ENCODE assay signal across 26 mouse cellular contexts in genomic region chr7:30380061-30380460, GRCm38 (mm10). TPM values are rescaled to one million over a fixed set of nuclear protein-coding genes. Genes with fewer than 3 reads are reported as not detected.
A peak's percentile ranks its signal among the peaks of the same experiment; 100 is the strongest.
DNase-seq lines count a peak whose midpoint lies in the region; ATAC-seq and TF ChIP-seq lines count a peak whose summit lies in the region.
"Had no signal": no experiment of that assay in that cellular context is flagged by ENCODE, and none has a peak within 500 bp of the region (broad histone marks: within the 10 kb centered on the region; RNA-seq: fewer than 3 reads in every experiment).

No protein-coding gene starts in this region.

- no peak for TF ChIP-seq POLR2A in small intestine, adult 2 months (IDR thresholded peaks at IDR 0.05; ENCODE audit: low read depth, low read length)

- DNase-seq in midbrain, embryonic 11.5 days (ENCODE audit: low spot score, missing footprints), result peak; percentile 71
- no peak for DNase-seq in cerebellum, adult 9-11 months
- DNase-seq in lung, postnatal 14 days, result no peak
- DNase-seq: adrenal gland, postnatal 10 days; adrenal gland, postnatal 25 days; B cell, adult 2 months; cerebellum, adult 11 months; cerebellum, adult 18-20 months; cerebellum, adult 8-10 months; cerebellum, postnatal 10 days; cerebellum, postnatal 25 days had no signal

- no peak overlapping the region for H3K4me3 ChIP-seq in midbrain, embryonic 11.5 days (ENCODE audit: low read depth, low read length)
- no peak overlapping the region for H3K4me3 ChIP-seq in midbrain, embryonic 16.5 days (ENCODE audit: low read depth, low read length)
- H3K4me3 ChIP-seq in intestine, embryonic 15.5 days (replicated peaks), result no peak overlapping the region
- H3K4me3 ChIP-seq in intestine, postnatal 0 days (ENCODE audit: low read depth, low read length), result no peak overlapping the region
- no peak overlapping the region for H3K4me3 ChIP-seq in small intestine, adult 2 months (ENCODE audit: low read depth, low read length)
- no peak overlapping the region for H3K4me3 ChIP-seq in heart, embryonic 12.5 days
- H3K4me3 ChIP-seq: embryonic facial prominence, embryonic 10.5 days; embryonic facial prominence, embryonic 12.5 days; forebrain, embryonic 10.5 days; forebrain, embryonic 12.5 days had no signal

- H3K9me3 ChIP-seq in midbrain, embryonic 11.5 days (ENCODE audit: control insufficient read depth, low read length), result no peaks in the 10 kb centered on the region
- H3K9me3 ChIP-seq in midbrain, embryonic 16.5 days (replicated peaks; ENCODE audit: control insufficient read depth, low read length, poor library complexity, severe bottlenecking), result no peaks in the 10 kb centered on the region
- H3K9me3 ChIP-seq in intestine, embryonic 15.5 days, result no peaks in the 10 kb centered on the region
- H3K9me3 ChIP-seq in intestine, postnatal 0 days (ENCODE audit: control insufficient read depth), result no peaks in the 10 kb centered on the region
- H3K9me3 ChIP-seq in heart, embryonic 12.5 days (replicated peaks), result 0 out of 2 replicates have a peak, but pooled peaks cover 2% of the 10 kb centered on the region
- H3K9me3 ChIP-seq: embryonic facial prominence, embryonic 10.5 days; embryonic facial prominence, embryonic 12.5 days; forebrain, embryonic 10.5 days; forebrain, embryonic 12.5 days; G1E had no signal

- no peak overlapping the region for H3K9ac ChIP-seq in midbrain, embryonic 11.5 days (ENCODE audit: low read length)
- no peak overlapping the region for H3K9ac ChIP-seq in midbrain, embryonic 16.5 days (ENCODE audit: low read depth, low read length)
- no peak overlapping the region for H3K9ac ChIP-seq in intestine, embryonic 15.5 days
- no peak overlapping the region for H3K9ac ChIP-seq in intestine, postnatal 0 days (ENCODE audit: low read depth, low read length)
- H3K9ac ChIP-seq in heart, embryonic 12.5 days, result no peak overlapping the region
- H3K9ac ChIP-seq: embryonic facial prominence, embryonic 12.5 days; forebrain, embryonic 12.5 days had no signal

- ATAC-seq in midbrain, embryonic 11.5 days (ENCODE audit: low FRiP score), result no peak
- ATAC-seq in midbrain, embryonic 16.5 days, result no peak
- peak; percentile 67; the same call in 1 of the 2 replicates for ATAC-seq in intestine, embryonic 15.5 days
- peak; percentile 65 for ATAC-seq in intestine, postnatal 0 days
- no peak for ATAC-seq in heart, embryonic 12.5 days (ENCODE audit: insufficient number of reproducible peaks, low FRiP score)
- ATAC-seq: activated CD4-positive, CD25-positive, alpha-beta regulatory T cell, adult 4 months; CD4-positive, CD25-positive, alpha-beta regulatory T cell, adult 4 months; forebrain, embryonic 14.5 days; forebrain, embryonic 16.5 days; Patski had no signal

- H3K27ac ChIP-seq in midbrain, embryonic 11.5 days (ENCODE audit: low read depth, low read length), result no peak overlapping the region
- H3K27ac ChIP-seq in midbrain, embryonic 16.5 days (ENCODE audit: low read length), result no peak overlapping the region
- no peak overlapping the region for H3K27ac ChIP-seq in intestine, embryonic 15.5 days
- no peak overlapping the region for H3K27ac ChIP-seq in intestine, postnatal 0 days (ENCODE audit: low read depth, low read length)
- H3K27ac ChIP-seq in small intestine, adult 2 months (ENCODE audit: insufficient read depth, low read depth, low read length), result peak overlapping the region; percentile 39
- H3K27ac ChIP-seq in heart, embryonic 12.5 days (ENCODE audit: poor library complexity, severe bottlenecking), result no peak overlapping the region
- H3K27ac ChIP-seq: embryonic facial prominence, embryonic 10.5 days; embryonic facial prominence, embryonic 12.5 days; forebrain, embryonic 10.5 days; forebrain, embryonic 12.5 days had no signal

- no peaks in the 10 kb centered on the region for H3K36me3 ChIP-seq in midbrain, embryonic 11.5 days (ENCODE audit: control insufficient read depth, insufficient read depth, low read length)
- no peaks in the 10 kb centered on the region for H3K36me3 ChIP-seq in midbrain, embryonic 16.5 days (ENCODE audit: control insufficient read depth, insufficient read depth, low read length)
- H3K36me3 ChIP-seq in intestine, embryonic 15.5 days, result no peaks in the 10 kb centered on the region
- no peaks in the 10 kb centered on the region for H3K36me3 ChIP-seq in intestine, postnatal 0 days (ENCODE audit: control insufficient read depth, insufficient read depth)
- H3K36me3 ChIP-seq in small intestine, adult 2 months (ENCODE audit: control insufficient read depth, insufficient read depth, low read length), result no peaks in the 10 kb centered on the region
- no peaks in the 10 kb centered on the region for H3K36me3 ChIP-seq in heart, embryonic 12.5 days
- H3K36me3 ChIP-seq: embryonic facial prominence, embryonic 10.5 days; embryonic facial prominence, embryonic 12.5 days; forebrain, embryonic 10.5 days; forebrain, embryonic 12.5 days; G1E had no signal

- WGBS in midbrain, embryonic 11.5 days, result 67% methylated on average over 5 of the region's 5 CpGs
- 64% methylated on average over 5 of the region's 5 CpGs for WGBS in midbrain, embryonic 16.5 days
- 43% methylated on average over 5 of the region's 5 CpGs for WGBS in intestine, embryonic 15.5 days
- WGBS in intestine, postnatal 0 days, result 31% methylated on average over 5 of the region's 5 CpGs
- WGBS in small intestine, adult 2 months, result 15% methylated on average over 5 of the region's 5 CpGs
- WGBS in heart, embryonic 12.5 days, result 56% methylated on average over 5 of the region's 5 CpGs

- no peak for TF ChIP-seq CTCF in intestine, postnatal 0 days (IDR thresholded peaks at IDR 0.05; ENCODE audit: low read depth)
- no peak for TF ChIP-seq CTCF in small intestine, adult 2 months (IDR thresholded peaks at IDR 0.05; ENCODE audit: extremely low read depth, insufficient read length, insufficient replicate concordance, low read depth, low read length)

- no peak overlapping the region for H3K4me2 ChIP-seq in midbrain, embryonic 11.5 days
- H3K4me2 ChIP-seq in midbrain, embryonic 16.5 days (ENCODE audit: low read length), result no peak overlapping the region
- H3K4me2 ChIP-seq in intestine, embryonic 15.5 days (replicated peaks), result no peak overlapping the region
- H3K4me2 ChIP-seq in intestine, postnatal 0 days (replicated peaks; ENCODE audit: low read depth), result no peak overlapping the region
- no peak overlapping the region for H3K4me2 ChIP-seq in heart, embryonic 12.5 days
- H3K4me2 ChIP-seq: embryonic facial prominence, embryonic 12.5 days; forebrain, embryonic 12.5 days had no signal

- no peaks in the 10 kb centered on the region for H3K4me1 ChIP-seq in midbrain, embryonic 11.5 days (ENCODE audit: control insufficient read depth, insufficient read depth, low read length)
- H3K4me1 ChIP-seq in midbrain, embryonic 16.5 days (ENCODE audit: control insufficient read depth, insufficient read depth, low read length), result no peaks in the 10 kb centered on the region
- H3K4me1 ChIP-seq in intestine, embryonic 15.5 days (replicated peaks), result no peaks in the 10 kb centered on the region
- H3K4me1 ChIP-seq in intestine, postnatal 0 days (replicated peaks; ENCODE audit: control insufficient read depth, insufficient read depth, low read length), result no peaks in the 10 kb centered on the region
- H3K4me1 ChIP-seq in small intestine, adult 2 months (ENCODE audit: control insufficient read depth, insufficient read depth, insufficient read length, low read length), result peaks cover 12% of the 10 kb centered on the region; the same call in 1 of the 2 replicates
- no peaks in the 10 kb centered on the region for H3K4me1 ChIP-seq in heart, embryonic 12.5 days (replicated peaks)
- H3K4me1 ChIP-seq: embryonic facial prominence, embryonic 10.5 days; embryonic facial prominence, embryonic 12.5 days; forebrain, embryonic 10.5 days; forebrain, embryonic 12.5 days had no signal

- no peaks in the 10 kb centered on the region for H3K27me3 ChIP-seq in midbrain, embryonic 11.5 days (ENCODE audit: control insufficient read depth, insufficient read depth, low read length)
- H3K27me3 ChIP-seq in midbrain, embryonic 16.5 days (ENCODE audit: control insufficient read depth, insufficient read depth, low read depth, low read length), result no peaks in the 10 kb centered on the region
- H3K27me3 ChIP-seq in intestine, embryonic 15.5 days (replicated peaks), result no peaks in the 10 kb centered on the region
- H3K27me3 ChIP-seq in intestine, postnatal 0 days (replicated peaks; ENCODE audit: control insufficient read depth, insufficient read depth, low read length), result no peaks in the 10 kb centered on the region
- H3K27me3 ChIP-seq in small intestine, adult 2 months (ENCODE audit: control insufficient read depth, insufficient read depth, low read length), result no peaks in the 10 kb centered on the region
- H3K27me3 ChIP-seq in heart, embryonic 12.5 days (replicated peaks), result 0 out of 2 replicates have a peak, but pooled peaks cover 3% of the 10 kb centered on the region
- H3K27me3 ChIP-seq: embryonic facial prominence, embryonic 12.5 days had no signal

RNA-seq across cellular contexts. Expression of gene Lrfn3, which starts 17.5 kb away (rescaled TPM):
- 5.3 and 5.9 TPM in 2 replicates for polyA plus RNA-seq in midbrain, embryonic 11.5 days (2014; fragmentation: Nextera tagmentation; extraction: Ambion mirVana)
- 15.2 and 15.7 TPM in 2 replicates for polyA plus RNA-seq in midbrain, embryonic 16.5 days (2015; fragmentation: Nextera tagmentation; extraction: Ambion mirVana)
- polyA plus RNA-seq in intestine, embryonic 15.5 days (2015; fragmentation: Nextera tagmentation; extraction: Ambion mirVana), result 2.9 and 3.9 TPM in 2 replicates
- 1.1 and 1.8 TPM in 2 replicates for polyA plus RNA-seq in intestine, postnatal 0 days (2015; fragmentation: Nextera tagmentation; extraction: Ambion mirVana)
- polyA plus RNA-seq in small intestine, adult 2 months (2012; rRNA removed), result 12.7 and 28.1 TPM in 2 replicates
- 2.3 and 2.8 TPM in 2 replicates for polyA plus RNA-seq in heart, embryonic 12.5 days (2016; fragmentation: Nextera tagmentation; extraction: Ambion mirVana)
- polyA plus RNA-seq: activated CD4-positive, CD25-positive, alpha-beta regulatory T cell, adult 4 months; CD4-positive, CD25-positive, alpha-beta regulatory T cell, adult 4 months; G1E had no signal

RNA-seq across cellular contexts. Expression of gene Tyrobp, which starts 33.5 kb away (rescaled TPM):
- polyA plus RNA-seq in midbrain, embryonic 11.5 days (2014; fragmentation: Nextera tagmentation; extraction: Ambion mirVana), result 16.6 and 19.7 TPM in 2 replicates
- 15.3 and 23.5 TPM in 2 replicates for polyA plus RNA-seq in midbrain, embryonic 16.5 days (2015; fragmentation: Nextera tagmentation; extraction: Ambion mirVana)
- polyA plus RNA-seq in intestine, embryonic 15.5 days (2015; fragmentation: Nextera tagmentation; extraction: Ambion mirVana), result 49.8 and 63.7 TPM in 2 replicates
- 60.0 and 63.6 TPM in 2 replicates for polyA plus RNA-seq in intestine, postnatal 0 days (2015; fragmentation: Nextera tagmentation; extraction: Ambion mirVana)
- 101 and 135 TPM in 2 replicates for polyA plus RNA-seq in small intestine, adult 2 months (2012; rRNA removed)
- polyA plus RNA-seq in heart, embryonic 12.5 days (2016; fragmentation: Nextera tagmentation; extraction: Ambion mirVana), result 9.5 and 9.8 TPM in 2 replicates
- polyA plus RNA-seq: Patski had no signal

RNA-seq across cellular contexts. Expression of gene Hcst, which starts 39.6 kb away (rescaled TPM):
- 0.43 and 0.45 TPM in 2 replicates for polyA plus RNA-seq in midbrain, embryonic 11.5 days (2014; fragmentation: Nextera tagmentation; extraction: Ambion mirVana)
- not detected in 2 replicates for polyA plus RNA-seq in midbrain, embryonic 16.5 days (2015; fragmentation: Nextera tagmentation; extraction: Ambion mirVana)
- polyA plus RNA-seq in intestine, embryonic 15.5 days (2015; fragmentation: Nextera tagmentation; extraction: Ambion mirVana), result 2.2 and 2.5 TPM in 2 replicates
- polyA plus RNA-seq in intestine, postnatal 0 days (2015; fragmentation: Nextera tagmentation; extraction: Ambion mirVana), result 4.0 and 5.9 TPM in 2 replicates
- polyA plus RNA-seq in small intestine, adult 2 months (2012; rRNA removed), result 33.7 and 56.1 TPM in 2 replicates
- 1.1 TPM in 1 of 2 replicates, not detected in the other for polyA plus RNA-seq in heart, embryonic 12.5 days (2016; fragmentation: Nextera tagmentation; extraction: Ambion mirVana)
- polyA plus RNA-seq: embryonic facial prominence, embryonic 10.5 days; forebrain, embryonic 12.5 days; forebrain, embryonic 16.5 days; Patski had no signal

RNA-seq across cellular contexts. Expression of gene Nfkbid, which starts 41.5 kb away (rescaled TPM):
- 0.63 and 1.2 TPM in 2 replicates for polyA plus RNA-seq in midbrain, embryonic 11.5 days (2014; fragmentation: Nextera tagmentation; extraction: Ambion mirVana)
- polyA plus RNA-seq in midbrain, embryonic 16.5 days (2015; fragmentation: Nextera tagmentation; extraction: Ambion mirVana), result 2.7 and 2.9 TPM in 2 replicates
- polyA plus RNA-seq in intestine, embryonic 15.5 days (2015; fragmentation: Nextera tagmentation; extraction: Ambion mirVana), result 2.1 and 2.4 TPM in 2 replicates
- 1.2 and 1.3 TPM in 2 replicates for polyA plus RNA-seq in intestine, postnatal 0 days (2015; fragmentation: Nextera tagmentation; extraction: Ambion mirVana)
- 5.0 and 9.2 TPM in 2 replicates for polyA plus RNA-seq in small intestine, adult 2 months (2012; rRNA removed)
- 0.95 and 1.3 TPM in 2 replicates for polyA plus RNA-seq in heart, embryonic 12.5 days (2016; fragmentation: Nextera tagmentation; extraction: Ambion mirVana)

RNA-seq across cellular contexts. Expression of gene Sdhaf1, which starts 56.4 kb away (rescaled TPM):
- 23.1 and 24.5 TPM in 2 replicates for polyA plus RNA-seq in midbrain, embryonic 11.5 days (2014; fragmentation: Nextera tagmentation; extraction: Ambion mirVana)
- 15.2 and 16.9 TPM in 2 replicates for polyA plus RNA-seq in midbrain, embryonic 16.5 days (2015; fragmentation: Nextera tagmentation; extraction: Ambion mirVana)
- polyA plus RNA-seq in intestine, embryonic 15.5 days (2015; fragmentation: Nextera tagmentation; extraction: Ambion mirVana), result 15.5 and 18.0 TPM in 2 replicates
- 18.3 and 18.8 TPM in 2 replicates for polyA plus RNA-seq in intestine, postnatal 0 days (2015; fragmentation: Nextera tagmentation; extraction: Ambion mirVana)
- polyA plus RNA-seq in small intestine, adult 2 months (2012; rRNA removed), result 15.2 and 23.4 TPM in 2 replicates
- 16.7 and 17.0 TPM in 2 replicates for polyA plus RNA-seq in heart, embryonic 12.5 days (2016; fragmentation: Nextera tagmentation; extraction: Ambion mirVana)

Comparison
In these comparisons a context has a peak if more than half of its experiments do, and no peak if none do; other contexts are left out.
1. ATAC-seq: peak in intestine, embryonic 15.5 days (single experiment) and intestine, postnatal 0 days (single experiment); none in midbrain, embryonic 11.5 days (single experiment), midbrain, embryonic 16.5 days (single experiment) and heart, embryonic 12.5 days (single experiment).